Mouse (Mus musculus): ENCODE data around the gene Mrpl52.

The Mrpl52 gene

GRCm38 (mm10) chr14:54475941-54476844, 49.5 kb downstream of the Mrpl52 start, which contains the start of gene Rem2:
Gene Rem2, plus strand, starts transcription at chr14:54476100.
- peak; percentile 83 for DNase-seq

GRCm38 (mm10) chr14:54477172-54477909, 50.6 kb downstream of the Mrpl52 start:
- DNase-seq: no peak

Data from embryo, embryonic 11 days (tissue).